Mouse (Mus musculus) spleen, postnatal 36 days (tissue): ENCODE data around the gene Mybpc2.

ENCODE experiments used
- DNase-seq, 2 experiments: peaks; one replicate each; pipeline ENCODE4 v3.0.0; 2022; ENCODE audit warnings: low spot score in 2 of 2, mixed read lengths in 1 of 2

Mybpc2 gene

GRCm38 (mm10) chr7:44546274-44546673 is 21.8 kb upstream of the Mybpc2 start:
- no peak for DNase-seq

- DNase-seq: no peak
These were observed 18.6 kb upstream of the Mybpc2 start for GRCm38 (mm10) chr7:44543071-44543470.

- DNase-seq: no peak
These were observed 18.1 kb upstream of the Mybpc2 start for GRCm38 (mm10) chr7:44542555-44542954.

DNA sequence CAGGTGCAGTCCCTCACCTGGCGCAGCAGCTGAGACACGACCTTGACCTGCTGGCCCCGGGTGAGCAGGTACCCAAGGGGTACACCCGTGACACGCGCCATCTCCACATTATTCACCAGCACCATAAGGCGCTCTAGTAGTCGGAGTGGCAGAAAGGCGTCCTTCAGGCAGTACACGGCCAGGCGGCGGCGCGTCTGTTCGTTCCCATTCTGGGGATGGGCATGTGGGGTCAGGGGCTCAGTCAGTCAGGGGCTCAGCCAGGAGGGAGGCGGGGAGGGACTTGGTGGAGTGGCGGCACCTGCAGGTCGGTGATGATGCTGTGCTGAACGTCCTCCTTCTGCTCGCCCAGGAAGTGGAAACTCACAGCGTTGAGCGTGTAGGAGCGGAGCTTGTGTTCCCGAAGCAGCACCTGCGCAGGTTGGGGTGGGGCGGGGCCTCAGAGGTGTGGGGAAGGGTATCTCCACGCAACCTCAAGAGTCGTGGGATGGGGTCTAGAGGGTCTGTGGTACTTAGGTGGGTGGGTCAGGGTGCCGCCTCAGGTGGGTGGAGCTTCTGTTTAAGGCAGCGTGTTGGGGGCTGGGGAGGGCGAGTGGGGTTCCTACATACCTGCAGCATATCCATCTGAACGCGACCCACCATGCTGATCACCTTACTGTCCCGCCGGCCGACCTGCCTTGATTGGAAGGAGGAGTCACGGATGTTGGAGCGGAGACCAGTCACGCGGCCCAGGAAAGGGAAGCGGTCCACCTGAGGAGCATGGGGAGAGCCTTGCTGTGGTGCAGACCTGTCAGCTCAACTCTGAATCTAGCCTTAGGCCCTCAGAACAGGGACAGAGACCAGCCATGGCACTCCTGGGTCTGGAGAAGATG is 14.5 kb upstream of the Mybpc2 start:
- no peak for DNase-seq

- DNase-seq: no peak
These were observed 13.0 kb upstream of the Mybpc2 start for GRCm38 (mm10) chr7:44537496-44537895.

- no peak for DNase-seq
These were observed 12.6 kb upstream of the Mybpc2 start for GRCm38 (mm10) chr7:44537009-44537408.

DNA sequence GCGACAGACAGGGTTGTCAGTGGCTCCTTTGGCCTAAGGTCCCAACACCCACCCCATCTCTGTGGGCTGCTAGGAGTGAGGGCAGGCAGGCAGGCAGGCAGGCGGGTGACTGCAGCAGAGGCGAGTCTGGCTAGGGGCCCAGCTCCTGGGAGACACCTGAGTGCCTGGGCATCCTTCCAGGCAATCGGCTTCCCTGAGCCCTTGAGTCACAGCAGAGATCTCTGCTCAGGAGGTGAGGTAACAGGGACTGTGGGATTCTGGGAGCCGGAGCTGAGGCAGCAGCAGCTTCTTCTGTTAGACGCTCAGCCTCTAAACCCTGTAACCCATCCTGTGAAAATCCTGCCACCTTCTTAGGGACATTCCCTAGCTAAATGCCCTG is 12.1 kb upstream of the Mybpc2 start:
- DNase-seq: no peak

DNA sequence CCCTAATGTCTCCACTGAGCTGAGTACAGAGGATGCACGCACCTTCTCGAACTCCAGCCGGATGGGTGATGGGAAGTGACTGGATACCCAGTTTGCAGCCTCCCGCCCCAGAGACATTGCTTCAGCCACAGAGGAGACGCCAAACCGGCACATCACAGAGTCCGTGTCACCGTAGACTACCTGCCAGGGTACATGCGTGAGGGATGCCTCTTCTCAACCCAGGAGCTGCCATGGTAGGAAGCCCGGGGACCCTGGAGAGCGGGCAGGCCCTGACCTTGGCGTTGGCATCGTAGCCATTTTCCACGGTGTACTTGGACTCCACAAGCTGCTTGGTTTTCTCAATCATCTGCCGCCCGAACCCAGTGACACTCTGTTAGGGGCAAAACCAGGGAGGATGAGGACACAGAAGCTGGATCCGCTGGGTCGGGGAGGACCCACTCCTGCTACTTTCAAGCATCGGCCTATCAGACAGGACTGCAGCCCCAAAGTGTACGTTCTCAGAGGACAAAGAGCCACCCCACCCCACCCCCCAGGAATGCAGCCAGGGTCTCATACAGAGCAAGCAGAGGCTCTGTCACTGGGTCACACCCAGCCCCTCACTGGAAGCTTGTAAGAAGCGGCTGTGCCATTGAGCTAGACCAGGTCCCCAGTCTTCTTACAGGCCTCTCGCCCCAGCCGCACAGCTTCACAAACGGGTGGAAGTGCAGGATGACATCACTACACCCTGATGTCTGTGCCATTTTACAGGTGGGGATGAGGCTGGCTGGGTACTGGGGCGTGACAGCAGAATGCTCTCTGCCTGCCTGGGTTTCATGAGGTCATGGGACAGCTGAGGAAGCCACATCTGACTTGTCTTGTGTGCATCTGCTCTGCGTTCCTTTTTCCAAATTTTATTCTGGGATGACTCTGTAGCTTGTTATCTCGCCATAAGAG is 11.5 kb upstream of the Mybpc2 start:
- peak; percentile 68 to 74 for DNase-seq

- DNase-seq: no peak
These were observed 10.4 kb upstream of the Mybpc2 start for GRCm38 (mm10) chr7:44534656-44535441.

DNA sequence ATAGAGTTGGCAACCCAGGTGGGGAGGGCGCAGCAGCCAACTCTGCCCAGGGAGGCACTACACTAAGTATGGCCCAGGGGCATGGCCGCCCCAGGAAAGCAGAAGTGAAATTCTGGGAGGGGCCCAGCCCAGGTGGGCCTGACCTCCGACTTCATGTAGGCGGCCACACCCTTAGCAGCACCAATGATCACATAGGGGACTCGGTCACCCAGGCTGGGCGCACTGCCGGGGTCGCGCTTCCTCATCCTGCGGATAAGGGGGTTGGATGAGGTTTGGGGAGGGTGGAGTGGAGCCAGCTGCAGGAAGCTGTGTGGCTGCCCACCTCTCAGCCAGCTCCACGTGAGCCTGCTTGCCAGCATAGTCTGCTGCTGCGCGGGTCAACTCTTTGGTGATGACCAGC is 9.8 kb upstream of the Mybpc2 start:
- peak; percentile 95 for DNase-seq

DNA sequence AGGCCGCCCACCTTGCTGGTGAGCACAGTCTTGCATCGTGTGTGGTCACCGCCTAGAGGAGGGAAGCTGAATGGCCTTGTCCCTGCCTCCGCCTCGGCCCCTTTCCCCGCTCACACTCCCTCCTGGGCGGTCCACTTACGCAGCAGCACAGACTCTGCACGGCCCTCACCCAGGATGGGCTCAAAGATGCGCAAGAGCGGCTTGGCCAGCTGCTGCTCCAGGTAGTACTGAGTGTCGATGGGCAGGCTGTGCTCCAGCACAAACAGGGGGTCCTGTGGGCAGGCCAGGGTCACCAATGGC is 9.2 kb upstream of the Mybpc2 start:
- no peak for DNase-seq

- DNase-seq: peak; percentile 83 to 85
These were observed 8.7 kb upstream of the Mybpc2 start for GRCm38 (mm10) chr7:44532918-44533745.

GRCm38 (mm10) chr7:44531946-44532732 is 7.7 kb upstream of the Mybpc2 start, which contains the start of gene Spib:
TSS of gene Spib (minus strand) at chr7:44532071.
- DNase-seq: peak; percentile 86

DNA sequence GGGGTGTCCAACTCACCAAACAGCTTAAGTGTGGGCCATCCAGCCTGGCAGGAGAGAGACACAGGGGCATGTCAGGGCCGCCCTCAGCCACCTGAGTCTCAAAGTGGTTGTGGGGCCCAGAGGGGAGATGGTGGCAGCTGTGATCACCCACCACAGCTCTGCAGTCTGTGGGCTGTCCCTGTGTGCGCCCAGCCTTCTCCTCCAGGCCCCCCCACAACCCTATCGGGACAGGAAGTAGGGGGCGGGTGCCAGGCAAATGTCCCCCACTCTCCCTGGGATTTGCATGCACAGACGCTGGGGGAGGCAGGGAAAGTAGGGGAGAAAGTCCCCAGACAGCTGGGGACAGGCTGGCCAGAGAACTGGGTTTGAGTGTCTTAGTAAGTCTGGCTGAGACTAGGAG is 6.8 kb upstream of the Mybpc2 start:
- peak; percentile 88 to 89 for DNase-seq

DNA sequence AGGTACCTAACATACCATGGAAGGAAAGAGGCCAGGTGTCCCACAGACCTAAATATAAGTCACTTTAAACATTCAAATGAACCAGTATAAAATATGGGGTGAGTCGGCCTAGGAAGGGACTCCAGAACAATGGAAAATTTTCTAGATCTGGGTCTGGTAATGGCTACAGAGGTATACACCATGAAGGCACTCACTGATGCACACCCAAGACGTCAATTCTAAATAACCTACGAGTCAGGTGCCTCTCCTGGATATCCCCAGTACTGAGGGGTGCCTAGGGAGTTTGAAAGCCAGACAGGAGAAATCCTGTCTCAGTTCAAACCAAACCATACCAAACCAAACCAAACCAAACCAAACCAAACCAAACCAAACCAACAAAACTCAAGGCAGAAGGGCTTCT is 6.1 kb upstream of the Mybpc2 start:
- no peak for DNase-seq

- peak; percentile 77 to 78 for DNase-seq
These were observed 5.1 kb upstream of the Mybpc2 start for GRCm38 (mm10) chr7:44529518-44529917.

- DNase-seq: peak; percentile 83 to 84
These were observed 3.3 kb upstream of the Mybpc2 start for GRCm38 (mm10) chr7:44527483-44528398.

- DNase-seq: peak; percentile 50 to 53
These were observed 2.1 kb upstream of the Mybpc2 start for GRCm38 (mm10) chr7:44526414-44527154.
